Mouse (Mus musculus) megakaryocyte, adult 5-6 weeks (primary cell): ENCODE data around the gene Hpse2. TPM values are rescaled to one million over a fixed set of nuclear protein-coding genes. Genes with fewer than 3 reads are reported as not detected.
"Not testable (repeated sequence)": the region's sequence is repeated elsewhere in the genome, so short reads cannot be mapped to it uniquely, and the experiment has no call there.

Source experiments
- ATAC-seq: 2 replicates; pipeline ENCODE4 v1.8.0; 2016; ENCODE audit warnings: mild to moderate bottlenecking, inconsistent platforms; ENCODE audit not compliant: poor library complexity, severe bottlenecking
- total RNA-seq, 2 experiments: library from RNA; stranded (forward) in 1 of 2; stranded (reverse) in 1 of 2; fragments of 153-499, 151-499 nt in 1 of 2; fragments of 221-1000, 200-1000 nt in 1 of 2; gene quantifications; 2 replicates each; pipeline versions ENCODE4 v1.2.3 to v1.2.4; 2015 to 2017

The Hpse2 gene
- total RNA-seq (2015) = not detected in 2 replicates
- total RNA-seq (2017) = not detected in 2 replicates

DNA sequence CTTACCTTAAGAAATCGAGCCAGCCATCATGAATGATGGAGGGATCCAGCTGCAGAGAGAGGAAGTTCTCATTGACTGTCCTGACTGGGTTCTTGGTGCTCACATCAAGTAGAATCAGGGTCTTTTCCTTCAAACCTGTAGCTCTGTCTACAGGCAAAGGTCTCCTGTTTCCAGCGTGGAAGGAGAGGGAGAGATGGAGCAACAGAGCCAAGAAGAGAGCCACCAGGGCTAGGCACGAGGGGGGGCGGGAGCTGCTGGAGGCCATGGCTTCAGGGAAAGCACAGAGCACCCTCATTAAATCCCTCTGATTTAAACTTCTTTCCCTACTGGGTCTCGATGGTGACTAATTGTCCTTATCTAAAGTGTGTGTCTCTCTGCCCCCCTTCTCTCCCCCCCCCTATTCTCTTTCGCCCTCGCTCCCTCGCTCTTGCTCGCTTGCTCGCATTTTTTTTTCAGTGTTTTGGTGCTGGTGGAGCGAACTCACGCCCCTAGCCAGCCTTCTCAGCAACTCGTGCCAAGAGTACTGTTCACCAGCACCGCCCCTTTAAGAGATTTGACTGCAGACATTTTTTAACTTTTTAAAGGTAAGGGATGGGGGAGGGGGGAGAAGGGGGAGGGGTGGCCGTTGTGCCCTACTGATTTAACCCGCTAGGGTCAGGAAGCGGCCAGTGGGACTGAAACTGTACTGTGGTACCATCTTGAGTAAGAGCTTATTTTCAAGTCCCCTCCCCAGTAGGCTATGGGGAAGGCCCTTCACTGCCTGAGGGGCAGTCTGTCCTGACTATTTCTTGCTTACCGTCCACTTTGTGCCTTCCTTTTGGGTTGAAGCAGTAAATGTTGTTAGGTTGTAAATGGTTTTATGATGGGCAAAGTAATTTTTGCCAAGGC is at the start of gene Hpse2:
Hpse2 (minus strand) TSS at position 339 of the 888 bp plus-strand sequence.
- no peak for ATAC-seq

DNA sequence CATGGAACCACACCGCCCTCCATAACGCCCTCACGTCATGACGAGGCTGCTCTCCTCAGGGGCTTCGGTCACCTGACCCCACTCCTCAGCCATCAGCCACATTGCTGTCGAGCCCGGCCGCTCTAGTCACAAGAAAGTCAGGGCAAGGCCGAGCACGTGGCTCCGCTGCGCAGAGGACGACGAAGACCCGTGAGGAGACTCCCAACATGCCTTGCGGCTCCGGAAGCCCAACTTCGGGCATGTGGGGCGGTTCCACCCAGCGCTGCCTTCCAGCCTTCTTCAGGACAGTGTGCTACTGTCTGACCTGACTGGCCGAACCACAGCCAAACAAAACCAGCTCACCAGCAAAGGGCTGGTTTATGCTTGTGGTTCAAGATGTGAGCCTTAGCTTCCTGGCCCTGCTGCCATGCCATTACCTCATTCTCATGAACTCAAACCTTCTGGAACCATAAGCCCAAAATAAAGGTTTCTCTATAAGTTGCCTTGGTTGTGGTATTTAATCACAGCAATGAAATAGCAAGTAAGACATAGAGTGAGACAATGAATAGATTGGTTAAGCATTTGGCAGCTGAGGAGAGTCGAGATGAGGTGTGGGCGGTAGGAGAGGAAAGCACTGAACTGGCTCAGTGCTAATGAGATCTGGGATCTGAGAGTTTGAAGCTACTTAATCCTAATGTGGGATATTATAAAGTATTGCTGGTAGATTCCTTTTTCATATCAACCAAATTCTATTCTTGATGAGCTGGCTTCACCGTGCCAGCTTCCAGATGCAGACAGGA is 39.5 kb upstream of the Hpse2 start:
- no peak for ATAC-seq

DNA sequence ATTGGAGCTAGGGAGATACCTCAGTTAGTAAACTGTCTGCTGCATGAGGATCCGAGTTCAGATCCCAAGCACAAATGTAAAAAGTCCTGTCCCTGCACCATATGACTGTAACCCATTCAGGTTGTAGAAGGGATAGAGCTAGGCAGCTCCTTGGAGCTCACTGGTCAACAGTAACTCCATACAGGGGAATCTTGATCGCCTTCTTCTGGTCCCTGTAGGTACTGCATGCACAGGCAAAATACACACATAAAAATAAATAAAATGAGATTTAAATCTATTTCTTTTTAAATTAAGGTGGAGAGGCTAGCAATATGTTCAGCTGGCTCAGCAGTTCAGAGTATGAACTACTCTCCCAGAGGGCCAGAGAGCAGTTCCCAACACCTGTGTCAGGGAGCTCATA is 35.9 kb upstream of the Hpse2 start:
- no peak for ATAC-seq

- no peak for ATAC-seq
Measured at GRCm38 (mm10) chr19:43420506-43420905, 32.4 kb upstream of the Hpse2 start.

- no peak for ATAC-seq
Measured at GRCm38 (mm10) chr19:43415565-43415964, 27.4 kb upstream of the Hpse2 start.

DNA sequence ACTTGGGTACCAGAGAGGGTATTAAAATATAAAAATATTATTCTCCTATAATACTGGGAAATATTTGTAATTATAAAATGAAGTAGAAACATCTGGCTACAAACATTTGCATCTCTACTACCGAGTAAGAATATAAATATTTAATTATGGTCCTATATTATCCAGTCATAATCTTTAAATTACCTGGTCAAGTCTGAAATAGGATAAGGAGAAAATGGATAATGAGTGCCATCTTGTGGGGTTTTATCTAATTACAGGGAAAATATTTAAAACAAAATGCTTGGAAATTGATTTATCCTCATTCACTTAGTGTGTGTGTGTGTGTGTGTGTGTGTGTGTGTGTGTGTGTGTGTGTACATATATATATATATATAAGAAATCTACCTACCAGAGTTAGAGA is 19.0 kb upstream of the Hpse2 start:
- no peak for ATAC-seq

DNA sequence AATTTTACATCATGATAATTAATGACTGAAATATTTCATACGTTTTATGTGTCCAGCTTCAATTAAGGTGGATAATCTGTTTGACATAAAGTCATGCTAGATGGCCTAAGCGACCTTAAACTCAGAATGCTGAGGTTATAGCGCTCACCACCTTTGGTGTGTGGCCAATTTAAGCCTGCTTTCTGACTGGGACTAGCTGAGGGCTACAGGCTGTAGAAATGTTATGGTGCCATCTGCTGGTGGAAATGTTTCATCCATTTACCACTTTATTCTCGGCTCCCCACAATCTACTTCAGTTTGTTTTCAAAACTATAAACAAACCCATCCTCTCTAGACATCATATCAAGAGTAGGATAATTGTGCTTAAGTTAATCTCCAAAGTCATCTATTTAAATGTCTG is 8.2 kb upstream of the Hpse2 start:
- 0 out of 2 replicates have a peak, but pooled peaks have one; percentile 45 for ATAC-seq

DNA sequence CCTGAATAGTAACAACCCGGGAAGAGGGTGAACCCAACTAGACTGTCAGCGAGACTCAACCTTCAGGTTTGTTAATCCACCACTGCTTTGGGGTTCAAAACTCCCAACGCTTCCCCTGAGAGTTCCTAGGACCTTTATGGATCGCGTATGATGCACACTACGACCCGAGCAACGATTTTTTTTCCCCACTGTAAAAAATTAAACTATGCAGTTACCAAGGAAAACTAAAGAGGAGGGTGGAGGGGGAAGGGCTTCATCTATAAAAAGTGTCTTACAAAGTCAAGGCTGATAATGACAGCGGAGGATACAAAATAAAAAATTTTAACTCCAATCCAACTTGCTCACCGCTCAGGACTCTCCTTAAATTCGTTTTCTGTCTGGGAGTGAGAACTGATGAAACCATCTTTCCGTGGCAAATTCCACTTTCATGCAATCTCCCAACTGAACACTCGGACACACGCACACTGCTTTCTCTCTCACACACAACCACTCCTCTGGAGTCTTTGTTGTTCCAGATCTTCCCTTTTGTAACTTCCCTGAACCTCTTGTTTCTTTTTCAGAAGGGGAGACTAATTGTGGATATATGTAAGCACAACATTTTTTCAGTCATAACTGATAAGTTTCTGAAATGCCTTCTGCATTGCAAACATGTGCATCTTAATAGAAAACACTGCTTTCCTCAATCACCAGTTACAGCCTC is 934 bp downstream of the Hpse2 start:
- no peak for ATAC-seq

- ATAC-seq = no peak
Measured at GRCm38 (mm10) chr19:43386041-43386952, 1.9 kb downstream of the Hpse2 start.

GRCm38 (mm10) chr19:43385451-43385850 is 2.7 kb downstream of the Hpse2 start:
- ATAC-seq = no peak

- ATAC-seq = no peak
Measured at GRCm38 (mm10) chr19:43384978-43385431, 3.1 kb downstream of the Hpse2 start.

DNA sequence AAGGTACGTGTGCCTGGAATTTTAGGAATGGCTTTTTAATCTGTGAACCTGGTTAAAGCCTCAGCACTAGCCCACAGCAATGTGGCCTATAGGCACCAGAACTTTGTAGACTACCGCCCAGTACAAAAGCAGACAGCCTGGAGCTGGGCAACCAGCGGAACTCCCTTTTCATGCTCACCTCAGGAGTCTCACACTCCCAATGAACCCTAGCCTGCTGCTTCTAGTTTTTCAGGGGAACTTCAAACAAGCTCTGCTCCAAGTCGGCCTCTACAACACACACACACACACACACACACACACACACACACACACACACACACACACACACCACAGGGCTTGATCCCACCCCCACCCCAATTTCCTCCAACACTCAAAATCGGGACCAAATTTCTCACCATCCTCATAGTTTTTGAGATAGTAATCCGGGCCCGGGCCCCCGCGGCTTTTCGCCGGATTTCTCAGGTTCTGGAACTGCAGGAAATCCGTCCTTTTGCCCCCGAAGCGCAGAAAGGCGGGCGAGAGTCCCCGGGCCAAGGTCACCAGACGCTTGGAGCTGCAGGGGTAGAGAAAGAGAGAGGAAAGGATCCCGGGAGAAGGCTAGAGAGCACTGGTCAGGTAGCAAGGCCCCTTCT is 3.7 kb downstream of the Hpse2 start:
- no peak for ATAC-seq

DNA sequence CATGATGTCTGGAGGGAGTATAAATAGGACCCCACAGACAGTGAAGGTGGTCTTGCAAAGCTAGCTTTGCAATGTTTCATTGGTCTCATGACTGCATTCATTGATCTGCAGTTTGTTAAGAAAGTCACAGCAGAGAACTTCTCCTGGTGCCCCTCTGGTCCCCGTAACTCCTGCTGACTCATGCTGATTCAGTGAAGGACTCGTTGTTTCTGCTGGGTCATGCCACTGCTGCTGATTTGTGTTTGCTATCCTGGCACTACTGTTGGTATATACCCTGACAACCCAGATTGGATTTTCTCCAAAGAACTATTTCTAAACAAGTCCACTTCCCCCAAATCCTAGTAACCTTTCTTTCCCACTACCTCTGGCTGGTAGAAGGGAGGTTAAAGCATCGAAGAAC is 29.3 kb downstream of the Hpse2 start:
- ATAC-seq = no peak

GRCm38 (mm10) chr19:43311125-43311524 is 77.0 kb downstream of the Hpse2 start:
- no peak for ATAC-seq

DNA sequence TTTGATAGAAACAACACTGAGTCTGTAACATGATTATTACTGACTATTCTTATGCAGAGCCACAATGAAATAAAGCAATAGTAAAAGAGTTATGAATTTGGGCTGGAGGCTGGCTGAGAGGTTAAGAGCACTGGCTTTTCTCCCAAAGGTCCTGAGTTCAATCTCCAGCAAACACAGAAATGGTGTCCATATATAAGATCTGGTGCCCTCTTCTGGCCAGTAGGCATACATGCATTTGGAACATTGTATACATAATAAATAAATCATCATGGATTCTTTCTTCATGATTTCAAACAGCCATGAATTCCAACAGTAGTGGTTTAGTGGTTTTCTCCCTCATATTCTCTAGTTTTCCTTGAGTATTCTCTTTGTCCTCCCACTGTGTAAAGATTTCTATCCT is 81.4 kb downstream of the Hpse2 start:
- no peak for ATAC-seq

GRCm38 (mm10) chr19:43281336-43281735 is 106.8 kb downstream of the Hpse2 start:
- ATAC-seq = not testable (repeated sequence)

GRCm38 (mm10) chr19:43243993-43244392 is 144.2 kb downstream of the Hpse2 start:
- ATAC-seq = no peak

DNA sequence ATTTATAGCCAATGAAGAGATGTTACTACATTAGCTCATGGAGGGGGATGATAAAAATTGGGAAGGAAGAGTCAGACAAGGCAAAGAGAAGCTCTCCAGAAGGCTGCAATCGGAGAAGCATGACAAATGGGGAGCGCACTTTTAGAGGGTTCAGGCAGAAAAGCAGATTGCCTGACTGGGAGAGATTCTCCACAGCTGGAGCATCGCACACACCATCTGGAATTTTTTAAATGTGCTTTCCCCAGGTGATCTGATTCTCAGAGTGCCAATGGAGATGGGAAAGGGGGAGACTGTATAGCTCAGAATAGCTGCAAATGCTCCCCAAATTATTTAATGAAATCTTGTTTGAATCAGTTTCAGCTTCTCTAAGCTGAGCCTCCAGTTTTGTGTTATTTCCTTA is 156.4 kb downstream of the Hpse2 start:
- no peak for ATAC-seq

GRCm38 (mm10) chr19:43193562-43193961 is 194.6 kb downstream of the Hpse2 start:
- ATAC-seq = peak; percentile 52
